Mouse (Mus musculus): ENCODE results near the gene AU021092.

DNA sequence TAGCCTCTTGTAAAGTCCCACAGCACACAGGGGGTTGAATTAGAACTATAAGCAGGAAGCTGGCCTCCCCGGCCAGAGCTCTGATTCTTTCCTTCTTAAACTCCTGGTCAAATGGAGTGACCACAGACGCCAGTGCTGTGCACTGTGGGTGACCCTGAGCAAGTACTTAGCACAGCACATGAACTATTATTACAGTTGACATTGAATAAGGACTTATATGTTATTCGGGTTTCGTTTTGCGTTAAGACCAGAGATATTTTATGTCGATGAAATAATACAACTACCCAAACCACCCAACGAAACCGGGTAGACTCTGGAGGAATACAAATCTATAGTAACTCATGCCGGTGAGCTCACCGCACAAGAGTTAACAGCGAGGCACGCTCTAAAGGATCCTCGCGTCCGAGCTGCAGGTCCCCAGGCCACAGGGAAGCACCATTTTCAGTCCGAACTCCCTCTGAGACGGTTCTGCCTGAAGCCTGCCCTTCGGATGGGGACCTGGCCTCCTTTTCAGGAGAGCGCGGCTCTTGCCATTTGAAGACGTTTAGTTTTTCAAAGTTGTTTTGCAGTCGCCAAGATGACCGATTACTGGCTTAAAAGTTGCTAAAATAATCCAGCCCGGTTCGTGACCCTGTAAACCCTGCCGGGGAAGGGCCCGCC is 33.1 kb upstream of the AU021092 start:
- TF ChIP-seq CTCF (IDR thresholded peaks at IDR 0.05; ENCODE audit: low read depth) (no peak), EP300 (optimal IDR thresholded peaks at IDR 0.05) (no peak)

All from stomach, postnatal 0 days (tissue).